Mouse (Mus musculus): ENCODE measurements around the gene Nos1ap.

Nos1ap gene

GRCm38 (mm10) chr1:170455910-170456700, 133.6 kb downstream of the Nos1ap start:
- no peak for DNase-seq

- no peak for DNase-seq
Measured at GRCm38 (mm10) chr1:170455387-170455786, 134.3 kb downstream of the Nos1ap start.

- DNase-seq = no peak
Measured at GRCm38 (mm10) chr1:170453455-170453854, 136.2 kb downstream of the Nos1ap start.

- no peak for DNase-seq
Measured at GRCm38 (mm10) chr1:170448244-170448643, 141.4 kb downstream of the Nos1ap start.

- DNase-seq = no peak
Measured at GRCm38 (mm10) chr1:170445458-170445857, 144.2 kb downstream of the Nos1ap start.

GRCm38 (mm10) chr1:170440367-170440766, 149.3 kb downstream of the Nos1ap start:
- DNase-seq = no peak

- no peak for DNase-seq
Measured at GRCm38 (mm10) chr1:170438471-170439151, 151.1 kb downstream of the Nos1ap start.

- DNase-seq = no peak
Measured at GRCm38 (mm10) chr1:170434146-170434545, 155.5 kb downstream of the Nos1ap start.

- no peak for DNase-seq
Measured at GRCm38 (mm10) chr1:170433661-170434060, 156.0 kb downstream of the Nos1ap start.

GRCm38 (mm10) chr1:170432288-170432687, 157.4 kb downstream of the Nos1ap start:
- DNase-seq = no peak

GRCm38 (mm10) chr1:170431312-170431711, 158.3 kb downstream of the Nos1ap start:
- DNase-seq = no peak

GRCm38 (mm10) chr1:170430660-170431059, 159.0 kb downstream of the Nos1ap start:
- DNase-seq = no peak

GRCm38 (mm10) chr1:170429656-170430055, 160.0 kb downstream of the Nos1ap start:
- DNase-seq = no peak

GRCm38 (mm10) chr1:170428141-170428540, 161.5 kb downstream of the Nos1ap start:
- no peak for DNase-seq

- DNase-seq = peak; percentile 40
Measured at GRCm38 (mm10) chr1:170424258-170424889, 165.3 kb downstream of the Nos1ap start.

GRCm38 (mm10) chr1:170423048-170423447, 166.6 kb downstream of the Nos1ap start:
- DNase-seq = no peak

GRCm38 (mm10) chr1:170422188-170422587, 167.5 kb downstream of the Nos1ap start:
- no peak for DNase-seq

- no peak for DNase-seq
Measured at GRCm38 (mm10) chr1:170419961-170420360, 169.7 kb downstream of the Nos1ap start.

- DNase-seq = no peak
Measured at GRCm38 (mm10) chr1:170418131-170418530, 171.5 kb downstream of the Nos1ap start.

- DNase-seq = no peak
Measured at GRCm38 (mm10) chr1:170416967-170417366, 172.7 kb downstream of the Nos1ap start.

- DNase-seq = no peak
Measured at GRCm38 (mm10) chr1:170416206-170416605, 173.5 kb downstream of the Nos1ap start.

- no peak for DNase-seq
Measured at GRCm38 (mm10) chr1:170415395-170415794, 174.3 kb downstream of the Nos1ap start.

- no peak for DNase-seq
Measured at GRCm38 (mm10) chr1:170410402-170411191, 179.1 kb downstream of the Nos1ap start.

Measured in cerebellum, adult 9-10 months (tissue).